Mouse (Mus musculus) CH12.LX (cell line): ENCODE data around the gene Kcnb1. TPM values are rescaled to one million over a fixed set of nuclear protein-coding genes. Genes with fewer than 3 reads are reported as not detected.

ENCODE experiments used
- DNase-seq: peaks from one replicate; pipeline ENCODE4 v3.0.0-alpha.2; 2013; ENCODE audit errors: extremely low read depth
- H3K27ac ChIP-seq: 2 replicates; pipeline ENCODE4 v1.5.1; 2012; ENCODE audit warnings: low read depth, mild to moderate bottlenecking, control low read depth, moderate library complexity; ENCODE audit not compliant: insufficient read depth
- H3K27me3 ChIP-seq: replicated peaks from 2 replicates; pipeline ENCODE3; 2012; ENCODE audit warnings: inconsistent platforms
- H3K36me3 ChIP-seq, 2 experiments: replicated peaks in 1 of 2; 2 replicates each; pipeline versions ENCODE3 to v1.6.1; 2012; ENCODE audit warnings: inconsistent platforms in 1 of 2, low read length in 1 of 2, mild to moderate bottlenecking in 1 of 2, mixed read lengths in 1 of 2, moderate library complexity in 1 of 2; ENCODE audit not compliant: control insufficient read depth in 1 of 2, insufficient read depth in 1 of 2
- H3K4me1 ChIP-seq, 2 experiments: 2 replicates each; pipeline ENCODE4 v1.6.1; 2012; ENCODE audit warnings: inconsistent platforms in 1 of 2, moderate library complexity in 1 of 2; ENCODE audit not compliant: insufficient read depth in 2 of 2, control insufficient read depth in 1 of 2
- H3K4me2 ChIP-seq: 2 replicates; pipeline ENCODE4 v1.6.1; 2012; ENCODE audit warnings: low read depth, mild to moderate bottlenecking, control low read depth; ENCODE audit not compliant: poor library complexity, insufficient read depth, severe bottlenecking
- H3K4me3 ChIP-seq, 3 experiments: fragments of 150-350 bp in 1 of 3; sonication (generic) in 1 of 3; replicated peaks in 1 of 3; 2 replicates each; pipeline versions ENCODE3 to v1.5.1; 2011 to 2012; ENCODE audit warnings: low read depth in 2 of 3, low read length in 2 of 3, mild to moderate bottlenecking in 2 of 3, moderate library complexity in 2 of 3, control low read depth in 1 of 3, improper control_type of control experiment in 1 of 3, inconsistent platforms in 1 of 3, mixed read lengths in 1 of 3; ENCODE audit not compliant: poor library complexity in 1 of 3
- H3K79me2 ChIP-seq: replicated peaks from 2 replicates; pipeline ENCODE4 v1.6.1; 2012; ENCODE audit warnings: mild to moderate bottlenecking, moderate library complexity; ENCODE audit not compliant: control insufficient read depth, poor library complexity, insufficient read depth, severe bottlenecking; ENCODE audit errors: extremely low read depth
- H3K9ac ChIP-seq: 2 replicates; pipeline ENCODE4 v1.6.1; 2012; ENCODE audit warnings: low read depth, mild to moderate bottlenecking, control low read depth, moderate library complexity; ENCODE audit not compliant: insufficient read depth
- H3K9me3 ChIP-seq: replicated peaks from 2 replicates; pipeline ENCODE3; 2012; ENCODE audit warnings: low read length, inconsistent platforms, mixed read lengths
- BHLHE40 ChIP-seq: IDR thresholded peaks from 2 replicates; pipeline ENCODE4 v1.6.1; 2011; ENCODE audit warnings: mild to moderate bottlenecking, low read depth, low read length, improper control_type of control experiment
- CHD1 ChIP-seq: IDR thresholded peaks from 2 replicates; pipeline ENCODE4 v1.6.1; 2012; ENCODE audit warnings: low read depth, low read length, improper control_type of control experiment, inconsistent platforms
- CHD2 ChIP-seq: IDR thresholded peaks from 2 replicates; pipeline ENCODE4 v1.6.1; 2011; ENCODE audit warnings: low read length, improper control_type of control experiment
- CTCF ChIP-seq, 2 experiments: IDR thresholded peaks in 1 of 2; conservative IDR thresholded peaks in 1 of 2; 2 replicates each; pipeline ENCODE4 v1.5.1; 2011 to 2012; ENCODE audit warnings: low read depth in 2 of 2, low read length in 2 of 2, improper control_type of control experiment in 1 of 2, inconsistent platforms in 1 of 2, mild to moderate bottlenecking in 1 of 2, moderate library complexity in 1 of 2
- E2F4 ChIP-seq: IDR thresholded peaks from 2 replicates; pipeline ENCODE4 v1.6.1; 2011; ENCODE audit warnings: low read depth, low read length, improper control_type of control experiment; ENCODE audit not compliant: insufficient replicate concordance
- ELF1 ChIP-seq: IDR thresholded peaks from 2 replicates; pipeline ENCODE4 v1.6.1; 2014; ENCODE audit warnings: low read depth, mild to moderate bottlenecking, inconsistent platforms, low read length, improper control_type of control experiment
- EP300 ChIP-seq: IDR thresholded peaks from 2 replicates; pipeline ENCODE4 v1.6.1; 2011; ENCODE audit warnings: low read length, improper control_type of control experiment
- ETS1 ChIP-seq: conservative IDR thresholded peaks from 2 replicates; pipeline ENCODE4 v1.6.1; 2012; ENCODE audit warnings: low read depth, mild to moderate bottlenecking, inconsistent platforms, low read length, improper control_type of control experiment, moderate library complexity
- GABPA ChIP-seq: IDR thresholded peaks from 2 replicates; pipeline ENCODE4 v1.6.1; 2012; ENCODE audit warnings: low read depth, low read length, improper control_type of control experiment, inconsistent platforms; ENCODE audit not compliant: insufficient replicate concordance
- HCFC1 ChIP-seq: IDR thresholded peaks from 2 replicates; pipeline ENCODE4 v1.6.1; 2012; ENCODE audit warnings: low read depth, mild to moderate bottlenecking, inconsistent platforms, low read length, improper control_type of control experiment
- IRF4 ChIP-seq: IDR thresholded peaks from 2 replicates; pipeline ENCODE4 v1.6.1; 2014; ENCODE audit warnings: low read depth, mild to moderate bottlenecking, inconsistent platforms, low read length, improper control_type of control experiment
- JUN ChIP-seq: IDR thresholded peaks from 2 replicates; pipeline ENCODE4 v1.6.1; 2011; ENCODE audit warnings: low read depth, mild to moderate bottlenecking, low read length, improper control_type of control experiment, moderate library complexity; ENCODE audit not compliant: insufficient read depth
- JUND ChIP-seq: conservative IDR thresholded peaks from 2 replicates; pipeline ENCODE4 v1.6.1; 2011; ENCODE audit warnings: low read depth, low read length, improper control_type of control experiment
- KAT2A ChIP-seq: IDR thresholded peaks from 2 replicates; pipeline ENCODE4 v1.6.1; 2012; ENCODE audit warnings: low read length, improper control_type of control experiment, inconsistent platforms; ENCODE audit not compliant: insufficient replicate concordance
- MAFK ChIP-seq: IDR thresholded peaks from 2 replicates; pipeline ENCODE4 v1.6.1; 2011; ENCODE audit warnings: low read length, improper control_type of control experiment; ENCODE audit not compliant: insufficient replicate concordance
- MAX ChIP-seq: IDR thresholded peaks from 2 replicates; pipeline ENCODE4 v1.6.1; 2011; ENCODE audit warnings: low read length, improper control_type of control experiment
- MAZ ChIP-seq: IDR thresholded peaks from 2 replicates; pipeline ENCODE4 v1.6.1; 2012; ENCODE audit warnings: low read depth, mild to moderate bottlenecking, inconsistent platforms, low read length, improper control_type of control experiment, moderate library complexity
- MEF2A ChIP-seq: IDR thresholded peaks from 2 replicates; pipeline ENCODE4 v1.6.1; 2014; ENCODE audit warnings: low read depth, mild to moderate bottlenecking, inconsistent platforms, low read length, improper control_type of control experiment, borderline replicate concordance
- MXI1 ChIP-seq: IDR thresholded peaks from 2 replicates; pipeline ENCODE4 v1.6.1; 2011; ENCODE audit warnings: mild to moderate bottlenecking, low read depth, low read length, improper control_type of control experiment
- MYC ChIP-seq: IDR thresholded peaks from 2 replicates; pipeline ENCODE4 v1.6.1; 2011; ENCODE audit warnings: low read depth, mild to moderate bottlenecking, improper control_type of control experiment, low read length
- NELFE ChIP-seq: IDR thresholded peaks from 2 replicates; pipeline ENCODE4 v1.6.1; 2011; ENCODE audit warnings: low read depth, low read length, improper control_type of control experiment
- NRF1 ChIP-seq: IDR thresholded peaks from 2 replicates; pipeline ENCODE4 v1.6.1; 2014; ENCODE audit warnings: low read depth, mild to moderate bottlenecking, inconsistent platforms, low read length, improper control_type of control experiment, moderate library complexity
- PAX5 ChIP-seq: IDR thresholded peaks from 2 replicates; pipeline ENCODE4 v1.6.1; 2012; ENCODE audit warnings: low read length, inconsistent platforms, mixed read lengths
- POLR2A ChIP-seq: IDR thresholded peaks from 2 replicates; pipeline ENCODE4 v1.6.1; 2011; ENCODE audit warnings: low read depth, mild to moderate bottlenecking, improper control_type of control experiment, low read length
- POLR2AphosphoS2 ChIP-seq: IDR thresholded peaks from 2 replicates; pipeline ENCODE4 v1.6.1; 2011; ENCODE audit warnings: low read depth, low read length, improper control_type of control experiment
- RAD21 ChIP-seq: IDR thresholded peaks from 2 replicates; pipeline ENCODE4 v1.6.1; 2011; ENCODE audit warnings: low read depth, mild to moderate bottlenecking, low read length, improper control_type of control experiment, moderate library complexity
- RCOR1 ChIP-seq: conservative IDR thresholded peaks from 2 replicates; pipeline ENCODE4 v1.6.1; 2012; ENCODE audit warnings: low read depth, mild to moderate bottlenecking, inconsistent platforms, low read length, improper control_type of control experiment
- SIN3A ChIP-seq: IDR thresholded peaks from 2 replicates; pipeline ENCODE4 v1.6.1; 2012; ENCODE audit warnings: low read length, improper control_type of control experiment, inconsistent platforms
- SMC3 ChIP-seq: IDR thresholded peaks from 2 replicates; pipeline ENCODE4 v1.6.1; 2011; ENCODE audit warnings: low read depth, low read length, improper control_type of control experiment
- TBP ChIP-seq: conservative IDR thresholded peaks from 2 replicates; pipeline ENCODE4 v1.6.1; 2011; ENCODE audit warnings: low read depth, low read length, improper control_type of control experiment
- TCF12 ChIP-seq: IDR thresholded peaks from 2 replicates; pipeline ENCODE4 v1.6.1; 2014; ENCODE audit warnings: low read depth, mild to moderate bottlenecking, inconsistent platforms, low read length, improper control_type of control experiment
- UBTF ChIP-seq: IDR thresholded peaks from 2 replicates; pipeline ENCODE4 v1.6.1; 2012; ENCODE audit warnings: low read depth, mild to moderate bottlenecking, inconsistent platforms, low read length, improper control_type of control experiment, moderate library complexity
- USF1 ChIP-seq: IDR thresholded peaks from 2 replicates; pipeline ENCODE4 v1.6.1; 2014; ENCODE audit warnings: low read depth, mild to moderate bottlenecking, inconsistent platforms, low read length, improper control_type of control experiment
- USF2 ChIP-seq: conservative IDR thresholded peaks from 2 replicates; pipeline ENCODE4 v1.6.1; 2011; ENCODE audit warnings: low read depth, low read length, improper control_type of control experiment
- ZC3H11A ChIP-seq: IDR thresholded peaks from 2 replicates; pipeline ENCODE4 v1.6.1; 2012; ENCODE audit warnings: low read depth, mild to moderate bottlenecking, inconsistent platforms, low read length, improper control_type of control experiment
- ZKSCAN1 ChIP-seq: IDR thresholded peaks from 2 replicates; pipeline ENCODE4 v1.6.1; 2012; ENCODE audit warnings: low read depth, inconsistent platforms, low read length, improper control_type of control experiment, borderline replicate concordance
- ZMIZ1 ChIP-seq: IDR thresholded peaks from 2 replicates; pipeline ENCODE4 v1.6.1; 2012; ENCODE audit warnings: low read depth, mild to moderate bottlenecking, inconsistent platforms, low read length, improper control_type of control experiment
- ZNF384 ChIP-seq: IDR thresholded peaks from 2 replicates; pipeline ENCODE4 v1.6.1; 2012; ENCODE audit warnings: low read depth, low read length, improper control_type of control experiment, inconsistent platforms
- dilution Hi-C: fragments of 300-500 bp; cut with MboI; formaldehyde crosslinking; loops from 2 replicates; pipeline ENCODE4 v1.14.3; 2020; ENCODE audit warnings: low sequenced_read_pairs; ENCODE audit not compliant: extremely low pct_unique_long_range_greater_than_20kb, extremely low pct_ligation_motif_present
- in situ Hi-C: fragments of 300-500 bp; cut with MboI; formaldehyde crosslinking; loops from 3 replicates; pipeline ENCODE4 v1.14.3; 2019; ENCODE audit warnings: low sequenced_read_pairs, low pct_ligation_motif_present, low pct_unique_long_range_greater_than_20kb, mixed read lengths
- polyA plus RNA-seq: library from polyadenylated mRNA; unstranded; fragments of >175 nt; gene quantifications from 2 replicates; pipeline ENCODE4 v1.2.1, GENCODE M21; 2012; ENCODE audit warnings: low read depth; ENCODE audit not compliant: insufficient read length
- total RNA-seq, 2 experiments: library from RNA; depleted of rRNA; stranded (reverse); fragments of 300-350 nt in 1 of 2; fragments of >200 nt in 1 of 2; gene quantifications; 2 replicates each; pipeline ENCODE4 v1.2.3; 2012 to 2014

Kcnb1 gene
- total and polyA plus RNA-seq, 3 experiments, result 2.5 to 6.6 (median 5.1) TPM

DNA sequence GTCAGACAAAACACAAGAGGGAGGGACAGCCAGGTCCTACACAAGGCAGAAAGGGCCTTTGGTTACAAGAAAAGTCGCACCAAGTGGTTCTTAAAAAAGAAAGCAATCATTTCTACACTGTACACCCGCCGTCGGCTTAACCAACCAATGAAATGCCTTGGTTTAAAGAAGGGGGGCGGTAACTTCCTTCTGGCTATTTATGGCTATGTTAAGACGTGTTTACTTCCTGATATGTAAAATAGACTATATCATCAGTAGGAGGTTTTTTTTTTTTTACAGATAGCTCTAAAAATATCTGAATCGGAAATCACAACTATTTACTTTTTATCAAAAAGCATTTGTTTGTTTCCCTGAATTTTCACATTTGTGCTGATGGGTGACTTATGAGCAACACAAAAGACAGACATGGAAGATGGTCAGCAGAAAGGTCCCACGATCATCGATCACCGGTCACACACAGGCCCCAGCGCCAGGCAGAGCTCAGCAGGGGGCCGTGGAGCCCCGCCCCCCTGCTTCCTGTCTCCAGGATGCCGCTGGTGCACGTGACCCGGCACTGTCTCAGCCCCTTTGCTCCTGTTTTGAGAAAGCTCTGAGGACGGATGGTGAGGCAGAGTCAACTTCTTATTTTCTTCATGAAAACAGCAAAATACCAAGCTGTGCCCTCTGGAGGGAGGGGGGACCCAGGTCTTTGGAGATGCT lies 88.1 kb downstream of the Kcnb1 start:
- Histone ChIP-seq H3K4me2 (peak overlapping the region; percentile 17), H3K9ac (peak overlapping the region; percentile 19; the same call in 1 of the 2 replicates), H3K4me1 (peaks cover 9 to 25% of the 10 kb centered on the region in 2 experiments), H3K36me3 (peaks cover 0 to 31% of the 10 kb centered on the region in 2 experiments), H3K79me2 (no peaks in the 10 kb centered on the region), H3K27ac (peak overlapping the region; percentile 43), H3K4me3 (peak overlapping the region; percentile 3 to 43 (median 24)), H3K9me3 (peaks cover 23% of the 10 kb centered on the region), H3K27me3 (no peaks in the 10 kb centered on the region)
- in situ Hi-C loops (no loop called here), dilution Hi-C loops (no loop called here)
- peak; percentile 50; the same call in 1 of the 2 replicates for TF ChIP-seq TBP
- TF ChIP-seq ETS1, result peak; percentile 35
- TF ChIP-seq JUN, result no peak
- no peak for TF ChIP-seq RCOR1
- no peak for TF ChIP-seq RAD21
- TF ChIP-seq POLR2A, result peak; percentile 40
- TF ChIP-seq NRF1, result 0 out of 2 replicates have a peak, but pooled peaks have one; percentile 12
- TF ChIP-seq MXI1, result peak; percentile 69; the same call in 1 of the 2 replicates
- TF ChIP-seq EP300, result peak; percentile 34; the same call in 1 of the 2 replicates
- no peak for TF ChIP-seq ZMIZ1
- TF ChIP-seq POLR2AphosphoS2, result no peak
- TF ChIP-seq JUND, result no peak; the same call in 1 of the 2 replicates
- TF ChIP-seq BHLHE40, result peak; percentile 94
- peak; percentile 81 for TF ChIP-seq ELF1
- no peak for TF ChIP-seq UBTF
- TF ChIP-seq PAX5, result no peak
- peak; percentile 93; the same call in 1 of the 2 replicates for TF ChIP-seq E2F4
- no peak for TF ChIP-seq CHD1
- no peak for TF ChIP-seq SMC3
- TF ChIP-seq USF2, result peak; percentile 55; the same call in 1 of the 2 replicates
- TF ChIP-seq KAT2A, result 0 out of 2 replicates have a peak, but pooled peaks have one; percentile 10
- no peak for TF ChIP-seq MAFK
- TF ChIP-seq ZKSCAN1, result no peak
- no peak for TF ChIP-seq GABPA
- TF ChIP-seq IRF4, result peak; percentile 70
- TF ChIP-seq CHD2, result peak; percentile 19; the same call in 1 of the 2 replicates
- no peak for TF ChIP-seq CTCF (conservative IDR thresholded peaks at IDR 0.05 in 1 of 2, IDR thresholded peaks at IDR 0.05 in 1 of 2; ENCODE audit: low read depth in 2 of 2, low read length in 2 of 2)
- TF ChIP-seq ZC3H11A, result no peak
- peak; percentile 95 for TF ChIP-seq MEF2A
- TF ChIP-seq NELFE, result 0 out of 2 replicates have a peak, but pooled peaks have one; percentile 46
- TF ChIP-seq SIN3A, result peak; percentile 66
- peak; percentile 82 for TF ChIP-seq MAX
- TF ChIP-seq MAZ, result peak; percentile 58; the same call in 1 of the 2 replicates
- peak; percentile 83 for TF ChIP-seq USF1
- peak; percentile 62; the same call in 1 of the 2 replicates for TF ChIP-seq HCFC1
- 0 out of 2 replicates have a peak, but pooled peaks have one; percentile 39 for TF ChIP-seq TCF12
- TF ChIP-seq ZNF384, result peak; percentile 92
- TF ChIP-seq MYC, result 0 out of 2 replicates have a peak, but pooled peaks have one; percentile 10
- peak; percentile 91 for DNase-seq
